Mouse (Mus musculus): ENCODE measurements around the gene Slfn9. TPM values are rescaled to one million over a fixed set of nuclear protein-coding genes. Genes with fewer than 3 reads are reported as not detected.
"Not testable (repeated sequence)": the region's sequence is repeated elsewhere in the genome, so short reads cannot be mapped to it uniquely, and the experiment has no call there.

The Slfn9 gene
- polyA plus RNA-seq, 1 experiment from 2014 or later = 3.7 TPM

- no peak overlapping the region for H3K9ac ChIP-seq (replicated peaks)
- H3K9me3 ChIP-seq = no peaks in the 10 kb centered on the region
- peaks cover 59% of the 10 kb centered on the region for H3K27me3 ChIP-seq
- H3K4me1 ChIP-seq (replicated peaks) = peaks cover 6% of the 10 kb centered on the region; the same call in 1 of the 2 replicates
- no peak overlapping the region for H3K4me2 ChIP-seq (replicated peaks)
- no peaks in the 10 kb centered on the region for H3K36me3 ChIP-seq
- no peak for ATAC-seq
- H3K27ac ChIP-seq = no peak overlapping the region
- 74% methylated on average over 9 of the region's 9 CpGs for WGBS
- no peak overlapping the region for H3K4me3 ChIP-seq (replicated peaks)
These were observed 38.8 kb downstream of the Slfn9 start for GRCm38 (mm10) chr11:82952612-82953542.

- no peak for ATAC-seq
- Histone ChIP-seq H3K9me3 (no peaks in the 10 kb centered on the region), H3K4me1 (replicated peaks) (peaks cover 6% of the 10 kb centered on the region; the same call in 1 of the 2 replicates), H3K36me3 (no peaks in the 10 kb centered on the region), H3K4me2 (replicated peaks) (peak overlapping the region; percentile 2; the same call in 1 of the 2 replicates), H3K27ac (no peak overlapping the region), H3K4me3 (replicated peaks) (no peak overlapping the region), H3K27me3 (peaks cover 59% of the 10 kb centered on the region), H3K9ac (replicated peaks) (no peak overlapping the region)
- WGBS = 10% methylated on average over 28 of the region's 28 CpGs
These were observed 39.6 kb downstream of the Slfn9 start for GRCm38 (mm10) chr11:82951865-82952611.

GRCm38 (mm10) chr11:82950736-82951481 lies 40.7 kb downstream of the Slfn9 start, which contains the start of gene Slfn5:
Gene Slfn5 (plus strand): TSS chr11:82951349.
- no peak for ATAC-seq
- H3K9ac ChIP-seq (replicated peaks) = no peak within 1 kb of the TSS
- H3K4me1 ChIP-seq (replicated peaks) = peaks cover 6% of the 10 kb centered on the region; the same call in 1 of the 2 replicates
- peak within 1 kb of the TSS; percentile 2; the same call in 1 of the 2 replicates for H3K4me2 ChIP-seq (replicated peaks)
- 12% methylated on average over 10 of the region's 10 CpGs for WGBS
- no peak within 1 kb of the TSS for H3K4me3 ChIP-seq (replicated peaks)
- H3K36me3 ChIP-seq = no peaks in the 10 kb centered on the region
- no peak within 1 kb of the TSS for H3K27ac ChIP-seq
- H3K27me3 ChIP-seq = peaks cover 59% of the 10 kb centered on the region
- no peaks in the 10 kb centered on the region for H3K9me3 ChIP-seq

- Histone ChIP-seq H3K4me1 (replicated peaks) (peaks cover 6% of the 10 kb centered on the region; the same call in 1 of the 2 replicates), H3K27ac (no peak overlapping the region), H3K9me3 (no peaks in the 10 kb centered on the region), H3K4me2 (replicated peaks) (no peak overlapping the region), H3K9ac (replicated peaks) (no peak overlapping the region), H3K36me3 (no peaks in the 10 kb centered on the region), H3K4me3 (replicated peaks) (no peak overlapping the region), H3K27me3 (peaks cover 53% of the 10 kb centered on the region)
- WGBS = 88% methylated on average over 9 of the region's 9 CpGs
- no peak for ATAC-seq
These were observed 42.6 kb downstream of the Slfn9 start for GRCm38 (mm10) chr11:82949036-82949435.

GRCm38 (mm10) chr11:82947457-82947856 lies 44.2 kb downstream of the Slfn9 start:
- H3K9me3 ChIP-seq = no peaks in the 10 kb centered on the region
- WGBS = 50% methylated on average over 4 of the region's 4 CpGs
- no peak overlapping the region for H3K4me3 ChIP-seq (replicated peaks)
- no peak overlapping the region for H3K27ac ChIP-seq
- no peaks in the 10 kb centered on the region for H3K36me3 ChIP-seq
- peaks cover 38% of the 10 kb centered on the region for H3K27me3 ChIP-seq
- ATAC-seq = no peak
- H3K4me2 ChIP-seq (replicated peaks) = no peak overlapping the region
- no peak overlapping the region for H3K9ac ChIP-seq (replicated peaks)
- peaks cover 6% of the 10 kb centered on the region; the same call in 1 of the 2 replicates for H3K4me1 ChIP-seq (replicated peaks)

GRCm38 (mm10) chr11:82945636-82946035 lies 46.0 kb downstream of the Slfn9 start:
- Histone ChIP-seq H3K4me3 (replicated peaks) (no peak overlapping the region), H3K4me1 (replicated peaks) (no peaks in the 10 kb centered on the region), H3K36me3 (no peaks in the 10 kb centered on the region), H3K4me2 (replicated peaks) (no peak overlapping the region), H3K9ac (replicated peaks) (no peak overlapping the region), H3K27ac (no peak overlapping the region), H3K9me3 (no peaks in the 10 kb centered on the region), H3K27me3 (peaks cover 20% of the 10 kb centered on the region)
- 69% methylated on average over 2 of the region's 2 CpGs for WGBS
- ATAC-seq = no peak

- Histone ChIP-seq H3K36me3 (no peaks in the 10 kb centered on the region), H3K4me2 (replicated peaks) (no peak overlapping the region), H3K27me3 (0 out of 2 replicates have a peak, but pooled peaks cover 10% of the 10 kb centered on the region), H3K27ac (no peak overlapping the region), H3K4me3 (replicated peaks) (no peak overlapping the region), H3K4me1 (replicated peaks) (no peaks in the 10 kb centered on the region), H3K9ac (replicated peaks) (no peak overlapping the region), H3K9me3 (no peaks in the 10 kb centered on the region)
- WGBS = 67% methylated on average over 6 of the region's 6 CpGs
- no peak for ATAC-seq
These were observed 48.3 kb downstream of the Slfn9 start for GRCm38 (mm10) chr11:82943336-82943735.

- H3K4me1 ChIP-seq (replicated peaks) = peaks cover 9% of the 10 kb centered on the region
- no peak for ATAC-seq
- H3K36me3 ChIP-seq = no peaks in the 10 kb centered on the region
- peak overlapping the region; percentile 94 for H3K4me2 ChIP-seq (replicated peaks)
- no peaks in the 10 kb centered on the region for H3K9me3 ChIP-seq
- H3K27me3 ChIP-seq = peaks cover 65% of the 10 kb centered on the region
- H3K4me3 ChIP-seq (replicated peaks) = peak overlapping the region; percentile 53
- 1% methylated on average over 28 of the region's 29 CpGs for WGBS
- H3K27ac ChIP-seq = no peak overlapping the region
- H3K9ac ChIP-seq (replicated peaks) = peak overlapping the region; percentile 56
These were observed 58.4 kb downstream of the Slfn9 start for GRCm38 (mm10) chr11:82933186-82933585.

- H3K27ac ChIP-seq; ATAC-seq; H3K9me3 ChIP-seq; H3K4me1 ChIP-seq (replicated peaks); H3K36me3 ChIP-seq: not testable (repeated sequence)
- Histone ChIP-seq H3K4me3 (replicated peaks) (peak overlapping the region; percentile 53), H3K27me3 (peaks cover 73% of the 10 kb centered on the region), H3K4me2 (replicated peaks) (peak overlapping the region; percentile 94), H3K9ac (replicated peaks) (peak overlapping the region; percentile 53)
- WGBS = 1% methylated on average over 106 of the region's 119 CpGs
These were observed 59.8 kb downstream of the Slfn9 start for GRCm38 (mm10) chr11:82931671-82932450.

- H3K27ac ChIP-seq; ATAC-seq; H3K9me3 ChIP-seq; H3K4me1 ChIP-seq (replicated peaks); H3K36me3 ChIP-seq: not testable (repeated sequence)
- H3K27me3 ChIP-seq = peaks cover 71% of the 10 kb centered on the region
- H3K4me2 ChIP-seq (replicated peaks) = peak overlapping the region; percentile 94
- peak overlapping the region; percentile 53 for H3K4me3 ChIP-seq (replicated peaks)
- H3K9ac ChIP-seq (replicated peaks) = peak overlapping the region; percentile 53; the same call in 1 of the 2 replicates
- under 1% methylated on average over 61 of the region's 63 CpGs for WGBS
These were observed 60.5 kb downstream of the Slfn9 start for GRCm38 (mm10) chr11:82931161-82931560.
